Mouse (Mus musculus): ENCODE results near the gene Qpctl. TPM values are rescaled to one million over a fixed set of nuclear protein-coding genes. Genes with fewer than 3 reads are reported as not detected.

Qpctl gene
- polyA plus RNA-seq, 1 experiment: 20.8 TPM

- DNase-seq (ENCODE audit: low read depth): no peak
- TF ChIP-seq CTCF (IDR thresholded peaks at IDR 0.05; ENCODE audit: borderline replicate concordance, extremely low read depth, insufficient read depth, insufficient read length): no peak
- TF ChIP-seq POLR2A (IDR thresholded peaks at IDR 0.05; ENCODE audit: borderline replicate concordance, extremely low read depth, insufficient read depth, insufficient read length, poor library complexity, severe bottlenecking): no peak
Observed at GRCm38 (mm10) chr7:19147497-19148045, 1.5 kb downstream of the Qpctl start.

GRCm38 (mm10) chr7:19146793-19147192 lies 2.3 kb downstream of the Qpctl start:
- no peak for DNase-seq (ENCODE audit: low read depth)
- TF ChIP-seq POLR2A (IDR thresholded peaks at IDR 0.05; ENCODE audit: borderline replicate concordance, extremely low read depth, insufficient read depth, insufficient read length, poor library complexity, severe bottlenecking) (no peak), CTCF (IDR thresholded peaks at IDR 0.05; ENCODE audit: borderline replicate concordance, extremely low read depth, insufficient read depth, insufficient read length) (no peak)

- peak; percentile 43 for DNase-seq (ENCODE audit: low read depth)
- TF ChIP-seq POLR2A (IDR thresholded peaks at IDR 0.05; ENCODE audit: borderline replicate concordance, extremely low read depth, insufficient read depth, insufficient read length, poor library complexity, severe bottlenecking) (no peak), CTCF (IDR thresholded peaks at IDR 0.05; ENCODE audit: borderline replicate concordance, extremely low read depth, insufficient read depth, insufficient read length) (peak; percentile 63)
Observed at GRCm38 (mm10) chr7:19137380-19137779, 11.7 kb downstream of the Qpctl start.

- DNase-seq (ENCODE audit: low read depth): no peak
- no peak for TF ChIP-seq CTCF (IDR thresholded peaks at IDR 0.05; ENCODE audit: borderline replicate concordance, extremely low read depth, insufficient read depth, insufficient read length)
Observed at GRCm38 (mm10) chr7:19136673-19137334, 12.3 kb downstream of the Qpctl start.

GRCm38 (mm10) chr7:19136168-19136567 lies 12.9 kb downstream of the Qpctl start:
- DNase-seq (ENCODE audit: low read depth): no peak
- TF ChIP-seq CTCF (IDR thresholded peaks at IDR 0.05; ENCODE audit: borderline replicate concordance, extremely low read depth, insufficient read depth, insufficient read length) (no peak), POLR2A (IDR thresholded peaks at IDR 0.05; ENCODE audit: borderline replicate concordance, extremely low read depth, insufficient read depth, insufficient read length, poor library complexity, severe bottlenecking) (no peak)

GRCm38 (mm10) chr7:19131324-19131848 lies 17.7 kb downstream of the Qpctl start:
- TF ChIP-seq CTCF (IDR thresholded peaks at IDR 0.05; ENCODE audit: borderline replicate concordance, extremely low read depth, insufficient read depth, insufficient read length) (peak; percentile 73), POLR2A (IDR thresholded peaks at IDR 0.05; ENCODE audit: borderline replicate concordance, extremely low read depth, insufficient read depth, insufficient read length, poor library complexity, severe bottlenecking) (peak; percentile 5; the same call in 1 of the 2 replicates)
- peak; percentile 99 for DNase-seq (ENCODE audit: low read depth)

- peak; percentile 19 for DNase-seq (ENCODE audit: low read depth)
- TF ChIP-seq CTCF (IDR thresholded peaks at IDR 0.05; ENCODE audit: borderline replicate concordance, extremely low read depth, insufficient read depth, insufficient read length): no peak; the same call in 1 of the 2 replicates
Observed at GRCm38 (mm10) chr7:19130657-19131056, 18.4 kb downstream of the Qpctl start.

- no peak for DNase-seq (ENCODE audit: low read depth)
- no peak for TF ChIP-seq POLR2A (IDR thresholded peaks at IDR 0.05; ENCODE audit: borderline replicate concordance, extremely low read depth, insufficient read depth, insufficient read length, poor library complexity, severe bottlenecking)
- no peak for TF ChIP-seq CTCF (IDR thresholded peaks at IDR 0.05; ENCODE audit: borderline replicate concordance, extremely low read depth, insufficient read depth, insufficient read length)
Observed at GRCm38 (mm10) chr7:19129396-19129795, 19.7 kb downstream of the Qpctl start.

- DNase-seq (ENCODE audit: low read depth): no peak
- TF ChIP-seq POLR2A (IDR thresholded peaks at IDR 0.05; ENCODE audit: borderline replicate concordance, extremely low read depth, insufficient read depth, insufficient read length, poor library complexity, severe bottlenecking) (no peak), CTCF (IDR thresholded peaks at IDR 0.05; ENCODE audit: borderline replicate concordance, extremely low read depth, insufficient read depth, insufficient read length) (no peak)
Observed at GRCm38 (mm10) chr7:19127744-19128143, 21.3 kb downstream of the Qpctl start.

GRCm38 (mm10) chr7:19124713-19125112 lies 24.4 kb downstream of the Qpctl start:
- no peak for DNase-seq (ENCODE audit: low read depth)
- TF ChIP-seq CTCF (IDR thresholded peaks at IDR 0.05; ENCODE audit: borderline replicate concordance, extremely low read depth, insufficient read depth, insufficient read length) (no peak), POLR2A (IDR thresholded peaks at IDR 0.05; ENCODE audit: borderline replicate concordance, extremely low read depth, insufficient read depth, insufficient read length, poor library complexity, severe bottlenecking) (no peak)

- no peak for DNase-seq (ENCODE audit: low read depth)
- no peak for TF ChIP-seq POLR2A (IDR thresholded peaks at IDR 0.05; ENCODE audit: borderline replicate concordance, extremely low read depth, insufficient read depth, insufficient read length, poor library complexity, severe bottlenecking)
- no peak for TF ChIP-seq CTCF (IDR thresholded peaks at IDR 0.05; ENCODE audit: borderline replicate concordance, extremely low read depth, insufficient read depth, insufficient read length)
Observed at GRCm38 (mm10) chr7:19121686-19122085, 27.4 kb downstream of the Qpctl start.

Data from brain, embryonic 14.5 days (tissue).